Mouse (Mus musculus) thymus, postnatal 0 days (tissue): ENCODE results near the gene Tspoap1. TPM values are rescaled to one million over a fixed set of nuclear protein-coding genes. Genes with fewer than 3 reads are reported as not detected.

Experiments used
- DNase-seq: peaks from one replicate; pipeline ENCODE4 v3.0.0-alpha.2; 2015; ENCODE audit warnings: low spot score
- polyA plus RNA-seq: library from polyadenylated mRNA; unstranded; fragments of >200 nt; fragmentation: Nextera tagmentation; extraction: Ambion mirVana; gene quantifications from 2 replicates; pipeline ENCODE4 v1.2.1, GENCODE M21; 2015

Gene Tspoap1
- polyA plus RNA-seq, 1 experiment from 2014 or later: 4.0 TPM

DNA sequence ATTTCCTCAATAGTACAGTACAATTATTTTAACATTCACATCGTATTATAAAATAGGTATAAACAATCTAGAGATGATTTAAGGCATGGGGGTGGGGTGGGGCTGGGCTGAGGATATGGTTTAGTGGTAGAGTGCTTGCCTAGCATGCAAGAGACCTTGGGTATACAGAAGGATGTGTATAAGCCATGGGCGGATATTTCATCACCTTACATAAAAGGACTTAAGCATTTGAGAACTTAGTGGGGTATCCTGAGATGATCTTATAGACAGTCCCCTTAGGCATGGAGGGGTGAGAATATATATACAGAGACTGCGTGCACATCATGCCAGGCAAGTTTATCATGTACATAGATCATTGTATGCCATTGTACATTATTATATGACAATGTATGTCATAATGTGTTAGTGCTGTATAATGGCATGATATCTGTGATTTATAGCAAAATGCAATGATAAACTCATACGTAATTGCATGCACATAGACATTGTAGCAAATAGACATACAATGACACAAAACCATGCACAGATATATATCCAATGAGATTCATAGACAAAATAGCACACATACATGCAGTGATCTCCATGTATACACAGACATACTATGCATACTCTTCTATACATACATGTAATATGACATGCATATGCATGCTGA, 1.3 kb upstream of the Tspoap1 start:
- peak; percentile 66 for DNase-seq

GRCm38 (mm10) chr11:87759609-87760005, 734 bp upstream of the Tspoap1 start:
- peak; percentile 91 for DNase-seq

DNA sequence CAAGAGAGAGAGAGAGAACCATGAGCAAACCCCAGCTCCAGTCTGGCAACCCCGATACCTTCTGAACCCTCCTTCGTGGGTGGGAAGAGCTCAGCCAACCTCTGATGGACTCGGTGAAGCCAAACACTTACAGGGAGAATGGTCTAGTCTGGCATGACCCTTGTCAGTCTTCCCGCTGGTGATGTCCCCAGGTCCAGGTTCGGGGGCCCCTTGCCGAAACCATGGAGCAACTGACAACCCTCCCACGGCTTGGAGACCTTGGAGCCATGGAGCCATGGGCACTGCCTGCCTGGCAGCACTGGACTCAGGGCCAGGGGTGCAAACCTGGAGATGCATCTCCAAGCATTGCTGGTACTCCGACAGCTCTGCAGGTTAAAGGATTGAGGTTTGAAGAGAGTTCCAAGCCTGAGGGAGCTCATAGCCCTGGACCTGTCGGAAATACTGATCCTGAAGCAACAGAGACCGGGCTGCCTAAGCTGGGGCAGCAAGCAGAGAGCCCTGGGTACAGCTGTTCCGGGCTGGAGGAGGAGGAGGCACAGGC, 910 bp downstream of the Tspoap1 start:
- DNase-seq: peak; percentile 41

GRCm38 (mm10) chr11:87761806-87762701, 1.7 kb downstream of the Tspoap1 start:
- DNase-seq: peak; percentile 23

DNA sequence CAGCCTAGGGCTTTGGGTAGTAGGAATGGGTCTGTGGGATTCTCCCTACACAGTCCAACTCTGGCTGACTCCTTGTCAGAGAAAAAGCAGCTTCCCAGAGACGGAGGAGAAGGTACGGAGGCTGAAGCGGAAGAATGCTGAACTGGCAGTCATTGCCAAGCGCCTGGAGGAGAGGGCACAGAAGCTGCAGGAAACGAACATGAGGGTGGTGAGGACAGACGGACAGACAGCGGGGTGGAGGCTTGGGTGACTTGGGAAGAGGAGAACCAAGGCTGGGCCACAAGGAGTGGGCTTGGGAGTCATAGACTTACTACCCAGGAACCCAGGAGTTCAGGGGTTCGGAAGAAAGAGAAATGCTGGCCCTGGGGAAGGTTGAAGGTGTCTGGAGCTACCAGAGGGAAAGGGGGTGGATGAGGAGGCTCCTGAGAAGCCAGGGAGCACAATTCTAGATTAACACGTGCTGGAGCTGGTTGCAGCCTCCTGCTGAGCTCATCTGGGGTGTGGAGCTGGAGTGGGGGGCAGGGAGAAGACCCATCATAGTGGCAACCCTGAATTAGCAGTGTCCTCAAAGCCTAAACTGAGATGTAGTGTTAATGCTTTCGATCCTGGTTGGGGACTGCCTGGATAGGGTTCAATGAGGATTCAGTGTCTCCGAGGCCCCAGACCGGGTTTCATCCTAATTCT, 2.5 kb downstream of the Tspoap1 start:
- no peak for DNase-seq

DNA sequence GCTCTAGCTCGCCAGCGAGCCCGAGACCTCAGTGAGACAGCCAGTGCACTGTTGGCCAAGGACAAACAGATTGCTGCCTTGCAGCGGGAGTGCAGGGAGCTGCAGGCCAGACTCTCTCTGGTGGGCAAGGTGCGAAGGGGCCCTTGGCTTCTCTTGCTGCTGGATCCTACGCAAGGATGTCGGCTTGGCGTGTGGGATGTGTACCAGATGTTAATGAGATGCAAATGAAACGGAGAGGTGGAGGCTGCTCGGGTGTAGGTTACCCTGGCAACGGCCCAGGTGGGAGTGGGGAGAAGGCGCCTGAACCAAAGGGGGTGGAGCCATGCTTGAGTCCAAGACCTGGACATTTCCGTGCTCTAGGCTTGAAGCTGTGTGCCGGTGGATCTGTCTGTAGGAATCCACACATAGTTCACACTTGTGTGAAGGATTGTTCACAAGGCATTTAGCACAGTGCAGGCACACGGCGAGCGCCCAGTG, 3.2 kb downstream of the Tspoap1 start:
- DNase-seq: peak; percentile 19

GRCm38 (mm10) chr11:87763988-87764876, 3.9 kb downstream of the Tspoap1 start:
- DNase-seq: peak; percentile 16

DNA sequence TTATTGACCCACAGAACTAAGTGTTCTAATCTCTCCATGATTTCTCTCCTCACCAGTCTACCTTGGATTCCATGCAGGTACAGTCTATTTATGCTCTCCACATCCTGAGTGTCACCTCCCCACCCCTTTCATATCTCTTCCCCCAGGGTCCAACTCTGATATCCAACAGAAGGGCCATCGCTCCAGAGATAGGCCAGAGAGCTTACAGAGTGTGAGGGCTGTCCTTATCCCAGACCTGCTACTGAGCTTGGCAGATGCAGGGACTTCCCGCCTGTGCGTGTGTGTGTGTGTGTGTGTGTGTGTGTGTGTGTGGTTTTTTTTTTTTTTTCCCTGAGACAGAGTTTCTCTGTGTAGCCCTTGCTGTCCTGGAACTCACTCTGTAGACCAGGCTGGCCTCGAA, 8.4 kb downstream of the Tspoap1 start:
- no peak for DNase-seq

DNA sequence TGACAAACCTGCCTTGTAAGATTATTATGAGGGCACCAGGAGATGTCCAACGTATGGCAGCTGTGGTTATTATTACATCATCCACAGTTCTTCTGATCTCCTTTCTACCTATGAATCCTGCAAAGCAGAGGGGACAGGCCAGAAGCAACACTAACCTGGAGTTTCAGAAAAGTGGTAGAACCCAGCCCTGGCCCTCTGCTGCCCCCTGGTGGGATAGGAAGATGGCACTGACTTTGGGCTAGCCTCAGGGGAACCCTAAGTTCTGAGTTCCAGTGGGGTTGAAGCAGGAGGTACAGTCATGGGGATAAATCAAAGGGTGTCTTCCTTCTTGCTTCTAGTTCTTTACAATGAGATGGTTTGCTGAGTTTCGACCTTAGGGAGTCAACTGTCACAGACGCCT, 10.6 kb downstream of the Tspoap1 start:
- peak; percentile 79 for DNase-seq

DNA sequence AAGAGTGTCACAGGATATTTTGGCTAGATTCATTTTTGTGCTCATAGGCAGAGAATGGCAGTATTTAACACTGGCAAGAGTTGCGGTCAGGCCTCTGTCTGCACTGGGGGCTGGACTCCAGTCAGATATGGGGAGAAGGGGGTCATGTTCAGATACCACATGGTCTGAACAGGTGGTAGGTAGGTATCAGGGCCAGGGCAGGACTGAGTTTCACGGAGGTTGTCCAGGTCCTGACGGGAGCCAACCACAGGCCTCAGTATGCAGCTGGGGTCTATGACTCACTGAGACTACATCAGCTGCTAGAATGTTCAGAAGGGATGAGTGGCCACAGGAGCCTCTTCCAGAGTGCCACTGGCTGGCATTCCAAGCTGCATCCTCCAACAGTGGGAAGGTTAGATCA, 12.0 kb downstream of the Tspoap1 start:
- DNase-seq: no peak

DNA sequence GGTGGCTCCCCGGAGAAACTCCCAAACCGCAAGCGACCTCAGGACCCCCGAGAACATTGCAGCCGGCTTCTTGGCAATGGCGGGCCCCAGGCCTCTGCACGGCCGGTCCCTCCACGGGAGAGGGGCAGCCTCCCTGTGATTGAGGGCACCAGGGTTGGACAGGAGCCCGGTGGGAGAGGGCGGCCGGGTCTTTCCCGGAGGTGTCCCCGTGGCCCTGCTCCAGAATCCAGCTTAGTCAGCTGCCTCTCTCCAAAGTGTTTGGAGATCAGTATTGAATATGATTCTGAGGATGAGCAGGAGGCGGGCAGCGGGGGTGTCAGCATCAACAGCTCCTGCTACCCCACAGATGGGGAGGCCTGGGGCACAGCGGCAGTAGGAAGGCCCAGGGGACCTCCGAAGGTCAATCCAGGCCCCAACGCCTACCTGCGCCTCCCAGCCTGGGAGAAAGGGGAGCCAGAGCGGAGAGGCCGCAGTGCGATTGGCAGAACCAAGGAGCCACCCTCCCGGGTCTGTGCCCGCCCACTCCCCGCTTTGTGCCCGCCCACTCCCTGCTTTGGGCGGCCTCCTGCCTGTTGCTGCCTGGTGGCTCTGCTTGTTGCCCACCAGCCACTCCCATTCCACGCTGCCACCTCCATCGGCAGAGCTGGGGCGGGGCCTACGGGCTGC, 17.9 kb downstream of the Tspoap1 start:
- DNase-seq: peak; percentile 16

- no peak for DNase-seq
Observed at GRCm38 (mm10) chr11:87778915-87779314, 18.6 kb downstream of the Tspoap1 start.

GRCm38 (mm10) chr11:87779392-87779791, 19.1 kb downstream of the Tspoap1 start:
- DNase-seq: no peak

DNA sequence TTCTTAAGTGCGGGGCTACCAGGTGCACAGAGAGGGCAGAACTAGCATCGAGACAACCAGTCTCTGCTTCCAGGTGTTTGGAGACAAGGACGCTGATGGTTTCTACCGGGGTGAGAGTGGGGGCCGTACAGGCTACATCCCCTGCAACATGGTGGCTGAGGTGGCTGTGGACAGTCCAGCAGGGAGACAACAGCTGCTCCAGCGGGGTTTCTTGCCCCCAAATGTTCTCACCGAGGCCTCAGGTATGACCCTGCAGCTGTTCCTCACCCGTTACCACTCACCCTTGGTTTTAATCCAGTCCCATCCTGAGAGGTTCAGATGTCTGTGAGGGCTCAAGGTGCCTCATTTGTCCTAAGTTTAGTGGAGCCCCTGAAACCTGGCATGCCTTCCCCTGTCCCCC, 19.8 kb downstream of the Tspoap1 start:
- no peak for DNase-seq

- no peak for DNase-seq
Observed at GRCm38 (mm10) chr11:87790088-87790487, 29.7 kb downstream of the Tspoap1 start.

DNA sequence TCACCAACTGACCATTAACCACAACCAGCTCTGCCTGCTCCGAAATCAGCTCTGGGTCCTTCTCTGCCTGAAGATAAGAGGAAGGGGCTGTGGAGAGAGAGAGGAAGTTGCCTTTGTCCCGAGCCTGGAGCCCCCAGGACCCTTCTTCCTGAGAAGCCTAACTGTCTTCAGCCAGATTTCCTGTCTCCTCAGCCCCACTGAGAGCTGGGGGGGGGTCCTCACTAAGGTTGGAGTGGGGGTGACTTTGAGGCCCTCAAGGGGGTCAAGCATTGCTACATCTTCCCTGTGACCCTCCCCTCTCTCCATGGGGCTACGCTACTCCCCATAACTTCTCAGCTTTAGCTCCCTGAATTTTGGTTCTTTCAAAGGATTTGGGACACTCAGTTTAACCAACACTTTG, 33.1 kb downstream of the Tspoap1 start, which contains the start of gene Mpo:
Mpo (plus strand) TSS at position 122 of the 400 bp plus-strand sequence.
- no peak for DNase-seq

DNA sequence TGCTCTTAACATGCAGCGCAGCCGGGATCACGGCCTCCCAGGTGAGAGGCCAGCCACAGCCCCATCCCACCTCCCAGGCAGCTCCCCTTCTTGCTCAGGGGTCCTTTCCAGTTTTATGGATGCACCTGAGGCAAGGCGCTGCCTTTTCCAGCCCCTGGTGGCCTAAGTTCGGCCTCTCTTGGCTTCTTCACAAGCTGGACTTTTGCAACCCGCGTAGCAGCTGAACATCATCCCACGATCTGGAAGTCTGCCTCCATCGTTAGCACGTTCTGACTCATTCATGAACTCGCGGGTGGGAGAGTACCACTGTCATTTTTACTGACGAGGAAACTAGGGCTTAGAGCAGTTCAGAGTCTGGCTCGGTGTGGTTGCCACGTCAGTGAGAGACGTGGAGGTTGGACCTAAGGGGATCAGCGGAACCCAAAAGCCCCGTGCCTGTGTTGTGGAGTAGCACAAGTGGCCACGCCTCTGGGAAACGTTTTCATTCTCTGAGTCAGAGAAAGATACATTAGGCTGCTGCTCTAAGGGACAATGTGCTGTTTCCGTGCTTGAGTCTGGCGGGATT, 41.5 kb downstream of the Tspoap1 start:
- DNase-seq: no peak

- DNase-seq: no peak
Observed at GRCm38 (mm10) chr11:87802621-87803020, 42.3 kb downstream of the Tspoap1 start.

GRCm38 (mm10) chr11:87805448-87805847, 45.1 kb downstream of the Tspoap1 start:
- peak; percentile 21 for DNase-seq

DNA sequence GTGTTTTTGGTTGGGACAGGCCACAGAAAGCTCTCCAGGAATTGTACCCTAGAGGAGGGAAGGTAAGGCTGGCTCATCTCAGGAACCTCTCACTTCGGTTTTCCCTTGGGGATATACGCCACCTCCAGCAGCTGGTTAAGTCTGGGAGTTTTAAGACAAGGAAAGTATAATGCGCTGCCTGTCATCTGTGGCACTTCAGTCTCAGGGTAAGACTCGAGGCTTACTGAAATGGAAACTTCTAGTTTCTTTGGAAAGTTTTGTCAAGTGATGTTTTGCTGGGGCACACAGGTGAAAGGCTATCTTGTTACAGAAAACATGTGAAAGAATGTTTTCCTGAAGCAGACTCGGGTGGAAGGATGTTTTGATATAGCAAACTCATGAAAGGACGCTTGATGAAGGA, 47.1 kb downstream of the Tspoap1 start:
- DNase-seq: no peak
